Mouse (Mus musculus): Measurements from ENCODE around the gene B4galt5.

B4galt5 gene

DNA sequence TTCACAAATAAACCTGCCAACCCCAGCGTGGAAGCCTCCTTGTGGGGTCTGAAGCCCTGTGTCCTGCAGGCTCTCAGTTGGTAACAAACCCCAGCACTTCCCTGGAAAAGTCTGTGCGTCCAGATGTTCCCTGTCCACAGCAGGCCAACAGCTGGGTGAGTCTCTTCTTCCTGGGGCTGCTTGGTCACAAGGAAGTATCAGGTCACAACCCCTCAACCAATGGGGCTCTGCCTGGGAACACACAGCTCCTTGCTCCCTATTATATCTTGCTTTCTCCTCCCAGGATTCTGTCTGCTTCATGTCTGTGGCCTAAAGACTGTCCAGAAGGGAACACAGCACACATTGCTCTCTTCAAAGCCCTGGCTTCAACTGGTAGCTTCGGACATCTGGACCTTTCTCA lies 99.4 kb downstream of the B4galt5 start:
- DNase-seq = no peak

Data from layer of hippocampus, adult 9-11 months (tissue).